Mouse (Mus musculus) gastrocnemius, adult 18-20 months (tissue): Measurements from ENCODE around the gene Dok5. TPM values are rescaled to one million over a fixed set of nuclear protein-coding genes. Genes with fewer than 3 reads are reported as not detected.

ENCODE experiments used
- DNase-seq: peaks from one replicate; pipeline ENCODE4 v3.0.0; 2021; ENCODE audit warnings: low spot score
- long read RNA-seq, 2 experiments: library from polyadenylated mRNA; stranded (forward); transcript quantifications; one replicate each; pipeline ENCODE4 v2.0.0; 2021
- total RNA-seq, 2 experiments: library from RNA; stranded (reverse); gene quantifications; 2 replicates each; pipeline ENCODE4 v1.2.3; 2021

The Dok5 gene
- total RNA-seq, result 1 to 10 TPM; 2.8 to 3.8 TPM
- long read RNA-seq, experiment 1, partial matches to known transcripts, result 0 of 1 reads
- long read RNA-seq, experiment 1, other reads (novel, unspliced or antisense), result 0 of 1 reads
- long read RNA-seq, experiment 2, partial matches to known transcripts, result 0 of 1 reads
- long read RNA-seq, experiment 2, other reads (novel, unspliced or antisense), result 0 of 1 reads

GRCm38 (mm10) chr2:170731632-170732561 is at the start of gene Dok5:
Gene Dok5 (plus strand): TSS chr2:170731807.
- peak; percentile 69 for DNase-seq

GRCm38 (mm10) chr2:170683385-170683784 is 48.2 kb upstream of the Dok5 start:
- no peak for DNase-seq

- no peak for DNase-seq
Measured at GRCm38 (mm10) chr2:170695071-170695936, 36.3 kb upstream of the Dok5 start.

GRCm38 (mm10) chr2:170695937-170696510 is 35.6 kb upstream of the Dok5 start:
- no peak for DNase-seq

DNA sequence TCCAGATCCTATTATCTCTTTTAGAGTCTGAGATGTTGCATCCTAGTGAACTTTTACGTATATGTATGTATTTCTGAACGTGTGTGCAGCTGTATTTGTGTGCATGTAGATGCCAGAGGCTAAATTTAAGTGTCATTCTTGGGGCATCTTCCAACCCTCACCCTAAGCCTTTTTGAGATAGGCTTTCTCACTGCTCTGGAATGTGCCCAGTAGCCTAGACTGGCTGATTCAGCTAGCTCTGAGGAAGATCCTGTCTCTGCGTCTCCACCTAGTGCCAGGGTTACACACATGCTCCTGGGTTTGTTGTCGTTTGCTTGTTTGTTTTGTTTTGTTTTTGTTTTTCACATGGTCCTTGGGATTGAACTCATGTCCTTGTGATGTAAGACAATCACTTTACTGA is 31.1 kb upstream of the Dok5 start:
- DNase-seq, result peak; percentile 36

GRCm38 (mm10) chr2:170706488-170706887 is 25.1 kb upstream of the Dok5 start:
- DNase-seq, result no peak

- no peak for DNase-seq
Measured at GRCm38 (mm10) chr2:170707672-170708071, 23.9 kb upstream of the Dok5 start.

- DNase-seq, result no peak
Measured at GRCm38 (mm10) chr2:170708901-170709300, 22.7 kb upstream of the Dok5 start.

GRCm38 (mm10) chr2:170712658-170713285 is 18.8 kb upstream of the Dok5 start:
- no peak for DNase-seq

GRCm38 (mm10) chr2:170720386-170720785 is 11.2 kb upstream of the Dok5 start:
- DNase-seq, result no peak

DNA sequence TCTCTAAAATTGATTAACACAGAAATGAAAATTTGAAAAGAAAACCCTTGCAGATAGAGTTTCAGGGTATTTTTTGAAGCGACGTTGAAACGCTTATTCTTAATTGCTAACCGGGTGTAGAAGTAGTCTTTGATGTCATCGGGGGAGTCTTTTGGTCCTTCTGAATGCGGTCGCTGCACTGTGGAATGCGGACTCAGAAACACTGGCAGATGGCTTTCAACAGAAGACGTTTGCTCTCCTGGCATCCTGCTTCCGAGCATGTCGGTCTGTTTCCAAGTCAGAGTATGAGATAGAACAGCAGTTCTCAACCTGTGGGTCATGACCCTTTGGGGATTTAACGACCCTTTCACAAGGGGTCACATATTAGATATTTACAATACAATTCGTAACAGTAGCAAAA is 7.5 kb upstream of the Dok5 start:
- no peak for DNase-seq

DNA sequence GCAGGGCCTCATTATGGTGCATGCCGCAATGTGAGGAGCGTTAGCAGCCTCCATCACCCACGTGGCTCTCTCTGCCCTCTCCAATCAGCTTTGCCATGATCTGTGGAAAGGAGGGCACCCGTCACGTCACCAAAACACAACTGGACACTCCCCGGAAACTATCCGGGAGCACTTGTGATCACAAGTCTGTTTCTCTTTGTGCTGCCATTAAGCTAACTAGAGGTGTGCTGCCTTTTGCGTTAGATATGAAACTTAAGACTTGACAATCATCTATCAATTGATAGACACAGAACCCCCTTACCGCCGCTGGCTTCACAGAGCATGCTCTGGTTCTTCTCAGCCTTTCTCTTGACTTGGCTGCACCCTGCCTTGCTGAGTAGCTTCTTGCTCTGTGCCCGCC is 6.9 kb upstream of the Dok5 start:
- DNase-seq, result no peak

DNA sequence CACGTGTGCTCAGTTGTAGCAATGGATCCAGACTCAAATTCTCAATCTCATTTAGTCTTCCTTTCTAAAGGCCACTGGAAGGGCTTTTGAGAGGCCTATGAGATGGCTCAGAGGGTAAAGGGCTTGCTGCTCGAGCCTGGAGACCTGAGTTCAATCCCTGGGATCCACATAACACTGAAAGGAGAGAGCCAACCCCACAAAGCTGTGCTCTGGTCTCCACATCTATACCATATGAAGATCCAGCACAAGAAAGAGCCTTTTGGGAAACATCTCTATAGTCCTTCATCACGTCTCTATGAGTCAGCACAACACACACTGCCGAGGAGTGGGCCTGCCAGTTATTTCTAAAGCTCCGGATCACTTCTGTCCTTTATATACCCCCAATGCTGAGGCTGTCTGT is 5.8 kb upstream of the Dok5 start:
- DNase-seq, result no peak

- no peak for DNase-seq
Measured at GRCm38 (mm10) chr2:170726996-170727710, 4.5 kb upstream of the Dok5 start.

DNA sequence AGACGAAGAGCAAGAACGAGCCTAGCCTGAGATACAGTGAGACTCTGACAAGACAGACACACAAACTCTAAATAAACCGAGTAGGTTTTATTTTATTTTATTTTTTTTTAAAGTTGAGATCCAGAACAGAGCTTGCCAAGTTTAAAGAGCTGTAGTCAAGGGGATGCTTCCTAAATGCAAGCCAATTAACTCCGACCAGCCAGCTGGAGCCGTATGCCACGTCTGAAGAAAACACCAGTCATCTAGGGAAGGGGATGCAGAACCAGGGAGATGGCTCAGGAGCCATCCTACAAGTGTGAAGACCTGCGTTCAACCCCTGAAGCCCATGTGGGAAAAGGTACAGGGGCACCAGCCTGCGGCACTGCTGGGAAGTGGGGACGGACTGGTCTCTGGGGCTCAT is 2.7 kb upstream of the Dok5 start:
- no peak for DNase-seq

GRCm38 (mm10) chr2:170729661-170730060 is 1.9 kb upstream of the Dok5 start:
- DNase-seq, result no peak

- DNase-seq, result no peak
Measured at GRCm38 (mm10) chr2:170730136-170730535, 1.5 kb upstream of the Dok5 start.

GRCm38 (mm10) chr2:170730781-170731180 is 826 bp upstream of the Dok5 start:
- no peak for DNase-seq

- no peak for DNase-seq
Measured at GRCm38 (mm10) chr2:170731205-170731604, 402 bp upstream of the Dok5 start.

DNA sequence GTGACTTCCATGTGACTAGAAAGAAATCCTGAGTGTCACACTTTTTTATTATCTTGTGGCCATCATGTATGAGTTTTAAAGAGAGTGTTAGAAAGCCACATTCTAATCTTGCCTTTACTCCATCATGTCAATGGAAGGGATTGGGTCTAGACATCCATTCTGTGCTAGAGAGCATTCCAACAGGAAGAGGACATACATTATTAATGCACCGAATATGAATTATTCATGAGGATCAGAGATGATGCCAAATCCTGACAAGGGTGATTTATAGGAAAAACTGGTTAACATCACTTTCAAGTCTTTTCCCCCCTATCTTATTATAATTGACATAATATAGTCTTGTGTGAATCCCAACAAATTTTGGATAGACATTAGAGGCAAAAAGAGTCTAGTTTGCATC is 2.1 kb downstream of the Dok5 start:
- DNase-seq, result no peak
